Comparison of ENCODE assay signal across 18 mouse cellular contexts in the genomic region with DNA sequence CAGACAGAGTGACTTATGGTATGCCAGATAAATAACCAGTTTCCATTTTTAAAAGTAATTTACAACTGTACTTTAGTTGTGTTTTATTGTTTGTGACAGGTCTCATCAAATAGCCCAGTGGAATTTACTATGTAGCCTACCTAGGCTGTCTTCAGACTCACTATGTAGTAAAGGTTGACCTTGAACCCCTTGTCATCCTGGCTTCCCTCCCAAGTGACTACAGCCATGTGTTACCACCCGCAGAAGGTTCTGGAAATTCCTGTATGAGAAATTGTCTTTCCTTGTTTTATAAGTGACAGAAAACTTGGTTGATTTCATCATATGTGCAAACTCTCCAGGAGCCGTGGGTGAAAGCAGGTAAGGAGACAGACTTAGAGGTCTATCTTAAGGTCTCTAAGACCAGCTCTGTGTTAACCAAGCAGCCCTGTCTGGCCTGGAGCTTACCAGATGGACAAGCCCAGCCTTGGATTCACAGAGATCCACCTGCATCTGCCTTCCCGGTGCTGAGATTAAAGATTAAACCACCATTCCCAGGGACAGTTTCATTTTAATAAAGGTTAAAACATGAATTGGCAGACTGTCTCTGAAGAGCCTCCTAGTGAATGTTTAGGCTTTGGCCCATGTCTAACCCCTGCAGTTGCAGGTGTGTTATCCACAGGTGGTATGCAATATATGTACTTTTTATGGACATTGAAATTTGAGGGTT. TPM values are rescaled to one million over a fixed set of nuclear protein-coding genes. Genes with fewer than 3 reads are reported as not detected.
DNase-seq lines count a peak whose midpoint lies in the region; ATAC-seq and TF ChIP-seq lines count a peak whose summit lies in the region.
"Had no signal": no experiment of that assay in that cellular context is flagged by ENCODE, and none has a peak within 500 bp of the region (broad histone marks: within the 10 kb centered on the region; RNA-seq: fewer than 3 reads in every experiment).

No protein-coding gene starts in this region.

- peak overlapping the region; percentile 87 for H3K27ac ChIP-seq in heart, adult 2 months
- H3K27ac ChIP-seq in heart, postnatal 0 days (ENCODE audit: low read depth) = peak overlapping the region; percentile 96
- peak overlapping the region; percentile 92 for H3K27ac ChIP-seq in liver, postnatal 0 days (ENCODE audit: low read depth)
- H3K27ac ChIP-seq: forebrain, embryonic 13.5 days; hindbrain, embryonic 14.5 days had no signal

- 0 out of 2 replicates have a peak, but pooled peaks cover 5% of the 10 kb centered on the region for H3K79me2 ChIP-seq in heart, adult 2 months (replicated peaks; ENCODE audit: control insufficient read depth, insufficient read depth, low read length)

- H3K4me2 ChIP-seq in heart, postnatal 0 days (ENCODE audit: low read depth, low read length) = no peak overlapping the region
- peak overlapping the region; percentile 56 for H3K4me2 ChIP-seq in liver, postnatal 0 days (ENCODE audit: low read depth, low read length)
- H3K4me2 ChIP-seq: forebrain, embryonic 13.5 days; hindbrain, embryonic 14.5 days had no signal

- no peak overlapping the region for H3K4me3 ChIP-seq in heart, adult 2 months
- H3K4me3 ChIP-seq in heart, postnatal 0 days (ENCODE audit: low read depth, low read length) = no peak overlapping the region
- no peak overlapping the region for H3K4me3 ChIP-seq in liver, postnatal 0 days (ENCODE audit: low read depth, low read length)
- H3K4me3 ChIP-seq: forebrain, embryonic 13.5 days had no signal

- H3K36me3 ChIP-seq in heart, adult 2 months (ENCODE audit: control insufficient read depth, insufficient read depth, low read length) = peaks cover 2% of the 10 kb centered on the region; the same call in 1 of the 2 replicates
- H3K36me3 ChIP-seq in heart, postnatal 0 days (replicated peaks; ENCODE audit: control insufficient read depth, insufficient read depth, low read length) = no peaks in the 10 kb centered on the region
- H3K36me3 ChIP-seq in liver, postnatal 0 days (replicated peaks; ENCODE audit: insufficient read depth, low read length) = no peaks in the 10 kb centered on the region; the same call in 1 of the 2 replicates

- 73% methylated on average over 3 of the region's 3 CpGs for WGBS in heart, adult 2 months
- 82% methylated on average over 3 of the region's 3 CpGs for WGBS in heart, postnatal 0 days
- 72% methylated on average over 3 of the region's 3 CpGs for WGBS in liver, postnatal 0 days (ENCODE audit: insufficient replicate concordance)

- no peak for TF ChIP-seq POLR2A in heart, adult 2 months (IDR thresholded peaks at IDR 0.05; ENCODE audit: insufficient read depth, low read depth, low read length)

- intact Hi-C loops in heart, adult 2 months (cut with DNase I) = loop anchor here (5.0 kb wide), 2 partner anchors 120 to 175 kb away; a partner anchor contains a TSS

- no peak overlapping the region for H3K9ac ChIP-seq in heart, adult 2 months (ENCODE audit: low read depth, low read length)
- H3K9ac ChIP-seq in heart, postnatal 0 days (replicated peaks; ENCODE audit: low read depth, low read length) = no peak overlapping the region
- no peak overlapping the region for H3K9ac ChIP-seq in liver, postnatal 0 days (replicated peaks)
- H3K9ac ChIP-seq: forebrain, embryonic 13.5 days; hindbrain, embryonic 14.5 days had no signal

- H3K4me1 ChIP-seq in heart, adult 2 months (ENCODE audit: control insufficient read depth, insufficient read depth, low read length) = peaks cover 4% of the 10 kb centered on the region
- peaks cover 28% of the 10 kb centered on the region for H3K4me1 ChIP-seq in heart, postnatal 0 days (ENCODE audit: control insufficient read depth, insufficient read depth)
- peaks cover 54% of the 10 kb centered on the region for H3K4me1 ChIP-seq in liver, postnatal 0 days (ENCODE audit: insufficient read depth)

- TF ChIP-seq CTCF in heart, adult 2 months (IDR thresholded peaks at IDR 0.05) = no peak
- TF ChIP-seq CTCF in heart, postnatal 0 days (IDR thresholded peaks at IDR 0.05; ENCODE audit: low read depth) = no peak
- no peak for TF ChIP-seq CTCF in liver, postnatal 0 days (IDR thresholded peaks at IDR 0.05; ENCODE audit: low read depth)

- TF ChIP-seq EP300 in heart, adult 2 months (IDR thresholded peaks at IDR 0.05; ENCODE audit: insufficient read depth, low read depth, low read length) = no peak
- TF ChIP-seq EP300 in heart, postnatal 0 days (IDR thresholded peaks at IDR 0.05; ENCODE audit: low read depth) = no peak
- TF ChIP-seq EP300 in liver, postnatal 0 days (IDR thresholded peaks at IDR 0.05; ENCODE audit: low read depth) = no peak

- H3K9me3 ChIP-seq in heart, postnatal 0 days (replicated peaks; ENCODE audit: control insufficient read depth, low read length) = no peaks in the 10 kb centered on the region
- H3K9me3 ChIP-seq in liver, postnatal 0 days (ENCODE audit: low read length) = no peaks in the 10 kb centered on the region
- H3K9me3 ChIP-seq: forebrain, embryonic 13.5 days had no signal

- no peaks in the 10 kb centered on the region for H3K27me3 ChIP-seq in heart, adult 2 months (ENCODE audit: control insufficient read depth, insufficient read depth, low read length)
- no peaks in the 10 kb centered on the region for H3K27me3 ChIP-seq in heart, postnatal 0 days (ENCODE audit: control insufficient read depth, insufficient read depth, low read length)
- no peaks in the 10 kb centered on the region for H3K27me3 ChIP-seq in liver, postnatal 0 days (ENCODE audit: insufficient read depth, low read length)
- H3K27me3 ChIP-seq: CH12.LX; forebrain, embryonic 13.5 days had no signal

- no peak for DNase-seq in heart, adult 2 months
- DNase-seq in heart, adult 8-10 months (ENCODE audit: low spot score) = no peak
- DNase-seq in heart, postnatal 0 days (ENCODE audit: low spot score) = no peak
- DNase-seq in heart, adult 9 months (ENCODE audit: low spot score in 2 of 2) = no peak
- peak; percentile 59 for DNase-seq in fat pad, adult 2 months (ENCODE audit: extremely low read depth, low read depth, low spot score)
- no peak for DNase-seq in liver, postnatal 0 days
- no peak for DNase-seq in cerebellum, postnatal 10 days
- DNase-seq: adrenal gland, adult 2 months; cerebellum, adult 8-10 months; layer of hippocampus, adult 9-11 months; right cerebral cortex, adult 18-20 months; thymus, adult 18-20 months had no signal

- no peak for ATAC-seq in heart, postnatal 0 days (ENCODE audit: insufficient read depth, low read depth)
- no peak for ATAC-seq in liver, postnatal 0 days
- ATAC-seq in cerebellum, adult (ENCODE audit: insufficient number of reproducible peaks, low FRiP score, low TSS enrichment) = no peak
- ATAC-seq: forebrain, embryonic 13.5 days; intestine, embryonic 16.5 days; midbrain, embryonic 16.5 days had no signal

RNA-seq across cellular contexts. Expression of a gene that starts 8.1 kb away (rescaled TPM):
- total RNA-seq in heart, adult 2 months (2021) = 10 to 100 TPM; 39.4 to 45.1 TPM
- 23.2 and 28.9 TPM in 2 replicates for polyA plus RNA-seq in heart, adult 2 months (2012; rRNA removed)
- total RNA-seq in heart, adult 8-10 months (2022) = 10 to 100 TPM; 32.2 to 45.2 (median 41.6) TPM
- total RNA-seq in heart, postnatal 0 days (2014; rRNA removed; ENCODE audit: low replicate concordance) = 28.1 and 35.6 TPM in 2 replicates
- polyA plus RNA-seq in heart, postnatal 0 days (2015; fragmentation: Nextera tagmentation; extraction: Ambion mirVana) = 8.5 and 11.9 TPM in 2 replicates
- polyA plus RNA-seq in liver, postnatal 0 days (2015; fragmentation: Nextera tagmentation; extraction: Ambion mirVana) = 8.5 and 11.4 TPM in 2 replicates
